Mouse (Mus musculus) right cerebral cortex, postnatal 25 days (tissue): ENCODE results near the gene Ppp1r8.
A peak's percentile ranks its signal among the peaks of the same experiment; 100 is the strongest.
"Not testable (repeated sequence)": the region's sequence is repeated elsewhere in the genome, so short reads cannot be mapped to it uniquely, and the experiment has no call there.

Experiments
- DNase-seq: peaks from one replicate; pipeline ENCODE4 v3.0.0; 2022

Ppp1r8 gene

DNA sequence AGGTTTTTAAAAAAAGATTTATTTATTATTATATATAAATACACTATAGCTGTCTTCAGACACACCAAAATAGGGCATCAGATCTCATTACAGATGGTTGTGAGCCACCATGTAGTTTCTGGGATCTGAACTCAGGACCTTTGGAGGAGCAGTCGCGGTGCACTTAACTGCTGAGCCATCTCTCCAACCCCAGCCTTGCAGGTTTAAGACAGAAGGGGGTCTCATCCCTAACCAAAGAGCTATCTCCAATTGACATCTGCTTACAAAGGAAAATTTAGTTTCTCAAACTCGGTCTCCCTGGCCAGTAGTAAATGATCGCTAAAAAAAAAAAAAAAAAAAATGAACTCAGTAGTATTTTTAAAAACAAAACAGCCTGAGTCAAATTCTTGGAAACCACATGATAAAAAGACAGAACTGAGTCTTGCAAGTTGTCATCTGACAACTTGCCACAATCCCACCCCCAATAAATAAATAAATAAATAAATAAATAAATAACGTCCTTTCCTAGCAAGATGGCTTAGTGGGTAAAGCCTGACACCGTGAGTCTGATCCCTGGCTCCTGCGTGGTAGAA is 36.3 kb downstream of the Ppp1r8 start:
- DNase-seq = no peak

- no peak for DNase-seq
These were observed 37.3 kb downstream of the Ppp1r8 start for GRCm38 (mm10) chr4:132805599-132806197.

DNA sequence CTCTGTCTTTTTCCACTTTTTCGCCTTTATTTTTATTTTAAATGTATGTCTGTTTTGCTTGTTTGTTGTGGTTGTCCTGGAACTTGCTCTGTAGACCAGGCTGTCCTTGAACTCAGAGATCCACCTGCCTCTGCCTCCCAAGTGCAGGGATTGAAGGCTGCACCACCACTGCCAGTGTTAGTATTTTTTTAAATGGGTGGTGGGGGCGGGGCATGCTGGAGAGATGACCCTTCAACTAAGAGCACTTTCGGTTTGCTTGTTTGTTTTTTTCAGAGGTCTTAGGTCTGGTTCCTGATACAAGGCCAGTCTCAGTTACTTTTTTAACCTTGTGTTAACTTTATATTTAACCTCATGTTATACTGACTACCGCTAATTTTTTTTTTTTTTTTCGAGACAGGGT is 37.8 kb downstream of the Ppp1r8 start:
- DNase-seq = no peak

DNA sequence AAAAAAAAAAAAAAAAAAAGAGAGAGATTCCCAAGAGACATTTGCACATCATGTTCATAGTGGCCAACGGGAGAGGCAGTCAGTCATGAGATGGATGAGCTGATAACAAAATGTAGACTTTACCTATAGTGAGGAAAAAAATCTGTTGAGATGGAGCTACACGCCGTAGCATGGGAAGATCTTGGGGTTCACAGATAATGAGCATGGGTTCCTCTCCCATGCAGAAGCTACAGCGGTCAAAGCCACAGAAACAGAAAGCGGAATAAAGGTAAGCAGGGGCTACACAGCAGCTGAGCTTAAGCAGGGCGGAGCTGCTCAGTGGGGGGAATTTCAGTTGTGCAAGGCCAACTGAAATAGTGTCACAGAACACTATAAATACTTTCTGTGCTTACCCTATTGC is 38.6 kb downstream of the Ppp1r8 start:
- DNase-seq = no peak

DNA sequence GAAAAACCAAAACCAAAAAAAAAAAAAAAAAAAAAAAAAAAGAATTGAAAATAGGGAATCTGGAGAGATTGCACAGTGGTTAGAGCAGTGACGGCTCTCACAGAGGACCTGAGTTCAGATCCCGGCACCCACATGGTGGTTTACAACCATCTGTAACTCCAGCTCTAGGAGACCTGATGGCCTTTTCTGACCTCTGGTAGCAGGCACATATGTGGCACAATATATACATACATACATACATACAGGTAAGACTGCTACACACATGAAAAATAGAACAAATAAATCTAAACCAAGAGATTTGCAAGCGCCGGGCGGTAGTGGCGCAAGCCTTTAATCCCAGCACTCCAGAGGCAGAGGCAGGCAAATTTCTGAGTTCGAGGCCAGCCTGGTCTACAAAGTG is 39.1 kb downstream of the Ppp1r8 start:
- DNase-seq = no peak

DNA sequence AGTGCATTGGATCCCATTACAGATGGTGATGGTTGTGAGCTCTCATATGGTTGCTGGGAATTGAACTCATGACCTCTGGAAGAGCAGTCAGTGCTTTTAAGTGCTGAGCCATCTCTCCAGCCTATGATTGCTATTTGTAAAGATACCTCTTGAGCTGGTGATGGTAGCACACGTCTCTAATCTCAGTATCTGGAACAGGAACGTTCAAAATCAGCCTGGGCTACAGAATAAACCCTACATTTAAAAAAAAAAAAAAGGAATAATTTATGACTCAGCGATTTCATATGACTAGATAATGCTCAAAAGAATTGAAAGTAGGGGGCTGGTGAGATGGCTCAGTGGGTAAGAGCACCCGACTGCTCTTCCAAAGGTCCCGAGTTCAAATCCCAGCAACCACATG is 39.8 kb downstream of the Ppp1r8 start:
- no peak for DNase-seq

- no peak for DNase-seq
These were observed 40.8 kb downstream of the Ppp1r8 start for GRCm38 (mm10) chr4:132802171-132802637.

- no peak for DNase-seq
These were observed 41.5 kb downstream of the Ppp1r8 start for GRCm38 (mm10) chr4:132801176-132802077.

DNA sequence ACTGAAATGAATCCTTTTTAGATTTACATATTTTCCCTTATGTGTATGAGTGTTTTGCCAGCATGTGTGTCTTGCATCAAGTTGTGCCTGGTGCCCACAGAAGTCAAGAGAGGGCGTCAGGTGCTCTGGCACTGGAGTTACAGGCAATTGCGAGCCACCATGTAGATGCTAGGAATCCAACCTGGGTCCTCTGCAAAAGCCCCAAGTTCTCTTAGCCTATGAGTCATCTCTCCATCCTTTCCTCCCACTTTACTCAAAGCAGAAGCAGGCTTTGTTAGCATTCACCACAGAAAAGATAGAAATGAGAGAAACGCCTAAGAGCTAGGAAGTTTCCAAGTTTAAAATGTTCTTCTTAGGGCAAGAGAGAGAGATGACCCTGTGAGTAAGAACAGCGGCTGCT is 43.1 kb downstream of the Ppp1r8 start:
- no peak for DNase-seq

DNA sequence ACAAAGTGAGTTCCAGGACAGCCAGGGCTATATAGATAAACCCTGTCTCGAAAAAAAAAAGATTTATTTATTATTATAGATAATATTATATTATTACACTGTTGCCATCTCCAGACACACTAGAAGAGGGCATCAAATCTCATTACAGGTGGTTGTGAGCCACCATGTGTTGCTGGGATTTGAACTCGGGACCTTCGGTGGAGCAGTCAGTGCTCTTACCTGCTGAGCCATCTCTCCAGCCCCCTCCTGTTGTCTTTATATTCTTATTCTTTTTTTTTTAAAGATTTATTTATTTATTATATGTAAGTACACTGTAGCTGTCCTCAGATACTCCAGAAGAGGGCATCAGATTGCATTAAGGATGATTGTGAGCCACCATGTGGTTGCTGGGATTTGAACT is 44.3 kb downstream of the Ppp1r8 start:
- DNase-seq = not testable (repeated sequence)

- no peak for DNase-seq
These were observed 44.9 kb downstream of the Ppp1r8 start for GRCm38 (mm10) chr4:132798028-132798427.

- no peak for DNase-seq
These were observed 45.5 kb downstream of the Ppp1r8 start for GRCm38 (mm10) chr4:132797461-132797860.

DNA sequence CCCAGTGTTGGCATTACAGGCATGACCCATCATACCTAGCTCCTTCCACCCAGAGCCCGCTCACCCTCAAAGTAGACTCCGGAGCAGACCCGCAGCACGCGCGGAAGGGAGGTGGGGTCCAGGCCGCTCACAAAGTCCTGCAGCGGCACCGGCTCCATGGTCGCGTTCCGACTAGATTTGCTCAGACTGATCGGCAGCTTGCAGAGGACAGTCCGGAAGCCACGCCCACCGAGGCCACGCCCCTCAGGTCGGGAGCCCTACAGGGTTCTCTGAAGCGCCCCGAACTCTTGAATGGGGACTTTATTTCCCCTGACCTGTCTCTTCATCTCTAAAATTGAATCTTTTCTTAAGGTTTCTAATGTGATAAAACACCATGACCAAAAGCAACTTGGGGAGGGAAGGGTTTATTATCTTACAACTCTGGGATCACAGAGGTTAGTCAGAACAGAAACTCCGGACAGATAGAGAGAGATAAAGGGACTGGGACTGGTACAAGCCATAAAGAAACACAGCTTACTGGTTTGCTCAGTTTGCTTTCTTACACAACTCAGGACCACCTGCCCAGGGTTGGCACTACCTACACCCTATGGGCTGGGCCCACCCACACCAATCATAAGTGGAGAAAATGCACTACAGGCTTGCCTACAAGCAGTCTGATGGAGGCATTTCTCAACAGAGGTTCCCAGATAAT is 46.6 kb downstream of the Ppp1r8 start, which contains the start of gene Themis2:
Themis2 (minus strand) TSS at position 192 of the 691 bp plus-strand sequence.
- peak; percentile 30 for DNase-seq

DNA sequence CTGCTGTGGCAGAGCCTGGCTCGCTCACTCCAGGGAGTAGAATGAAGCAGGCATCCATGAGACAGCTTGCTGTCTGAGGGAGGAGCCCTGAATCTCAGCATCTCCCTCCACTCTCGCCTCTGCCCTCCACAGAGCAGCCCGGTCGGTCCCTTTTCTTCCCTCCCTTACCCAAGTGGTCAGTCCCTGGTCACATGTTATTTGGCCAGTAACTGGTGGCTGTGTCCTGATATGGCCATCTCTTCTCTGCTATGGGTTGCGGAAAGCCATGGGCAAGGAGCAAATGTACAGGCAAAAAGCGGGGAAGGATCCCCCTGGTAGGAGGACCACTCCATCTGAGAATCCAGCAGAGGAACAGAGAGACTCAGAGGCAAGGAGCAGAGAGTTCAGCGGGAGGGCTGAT is 47.8 kb downstream of the Ppp1r8 start:
- no peak for DNase-seq

- no peak for DNase-seq
These were observed 48.2 kb downstream of the Ppp1r8 start for GRCm38 (mm10) chr4:132794760-132795159.

- DNase-seq = no peak
These were observed 48.9 kb downstream of the Ppp1r8 start for GRCm38 (mm10) chr4:132794028-132794427.

DNA sequence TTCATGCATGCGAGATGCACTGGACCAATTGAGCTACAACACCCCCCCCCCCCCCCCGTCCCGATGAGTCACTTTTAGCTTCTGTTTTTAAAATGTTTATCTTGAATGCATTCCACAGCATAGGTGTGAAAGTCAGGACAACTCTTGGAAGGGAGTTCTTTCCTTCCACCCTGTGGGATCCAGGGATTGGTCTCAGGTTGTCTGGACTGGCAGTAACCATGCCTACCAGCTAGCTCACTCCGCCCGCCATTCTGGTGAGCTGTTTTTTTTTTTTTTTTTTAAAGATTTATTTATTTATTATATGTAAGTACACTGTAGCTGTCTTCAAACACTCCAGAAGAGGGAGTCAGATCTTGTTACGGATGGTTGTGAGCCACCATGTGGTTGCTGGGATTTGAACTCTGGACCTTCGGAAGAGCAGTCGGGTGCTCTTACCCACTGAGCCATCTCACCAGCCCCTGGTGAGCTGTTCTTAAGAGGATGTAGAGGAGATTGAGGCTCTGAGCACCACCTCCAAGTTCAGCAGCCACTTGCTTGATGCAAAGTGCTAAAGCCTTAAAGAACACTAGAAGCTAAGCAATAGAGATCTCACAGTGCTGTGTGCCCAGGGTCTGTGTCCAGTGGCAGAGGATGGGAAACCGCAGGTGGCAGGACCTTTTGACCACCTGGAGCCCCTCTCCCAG is 49.5 kb downstream of the Ppp1r8 start:
- not testable (repeated sequence) for DNase-seq

- DNase-seq = no peak
These were observed 53.2 kb downstream of the Ppp1r8 start for GRCm38 (mm10) chr4:132789731-132790130.

DNA sequence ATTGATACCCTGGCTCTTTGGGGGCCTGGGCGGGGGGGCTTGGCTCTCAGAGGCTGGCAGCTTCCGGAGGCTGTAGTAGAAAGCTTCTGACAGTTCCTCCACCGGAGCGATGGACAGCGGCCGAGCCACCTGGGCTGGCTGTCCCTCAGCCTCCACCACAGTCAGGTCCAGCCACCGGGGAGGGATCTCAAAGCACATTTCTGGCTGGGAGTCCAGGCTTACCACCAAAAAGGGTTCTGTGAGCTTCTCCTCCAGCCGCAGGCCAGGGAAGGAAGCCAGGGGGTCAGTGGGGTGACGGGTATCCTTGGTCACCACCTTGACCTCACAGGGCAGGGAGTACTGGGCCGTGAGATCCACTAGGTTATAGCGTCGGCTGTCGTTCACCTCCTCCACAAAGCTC is 57.7 kb downstream of the Ppp1r8 start:
- no peak for DNase-seq

- DNase-seq = no peak
These were observed 59.2 kb downstream of the Ppp1r8 start for GRCm38 (mm10) chr4:132783732-132784131.

DNA sequence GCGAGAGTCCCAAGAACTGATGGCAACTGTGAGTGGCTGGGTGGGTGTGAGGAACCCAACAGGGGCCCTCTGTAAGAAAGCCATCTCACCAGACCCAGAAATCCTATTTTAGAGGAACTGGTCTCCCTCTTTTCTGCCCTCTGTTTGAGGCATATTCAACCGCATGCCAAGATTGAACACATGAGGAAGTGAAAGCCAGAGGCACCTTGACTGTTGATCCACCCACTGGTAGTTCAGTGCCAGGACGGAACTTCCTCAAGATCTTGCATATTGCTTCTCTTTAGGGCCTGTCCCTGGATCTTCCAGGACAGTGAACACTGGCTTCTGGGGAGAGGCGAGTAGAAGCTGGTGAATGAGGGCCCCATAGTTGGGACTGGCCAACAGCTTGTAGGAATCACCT is 62.7 kb downstream of the Ppp1r8 start:
- DNase-seq = no peak

GRCm38 (mm10) chr4:132778562-132779201 is 64.3 kb downstream of the Ppp1r8 start:
- no peak for DNase-seq
